Mouse (Mus musculus): Measurements from ENCODE around the gene Fam166a.
"Not testable (repeated sequence)": the region's sequence is repeated elsewhere in the genome, so short reads cannot be mapped to it uniquely, and the experiment has no call there.

Gene Fam166a

GRCm38 (mm10) chr2:25241438-25241775, 22.9 kb downstream of the Fam166a start:
- no peak for DNase-seq (ENCODE audit: low spot score in 2 of 2)

GRCm38 (mm10) chr2:25242101-25242506, 23.6 kb downstream of the Fam166a start, which contains the start of the genes Rnf208 and Cysrt1:
Gene Rnf208 (plus strand): TSS chr2:25242255.
Gene Cysrt1 (minus strand): TSS chr2:25242452.
- peak in 1 of 2 experiments; percentile 38 for DNase-seq (ENCODE audit: low spot score in 2 of 2)

- DNase-seq (ENCODE audit: low spot score in 2 of 2) = no peak
These were observed 24.8 kb downstream of the Fam166a start for GRCm38 (mm10) chr2:25243342-25243741.

GRCm38 (mm10) chr2:25244144-25244543, 25.6 kb downstream of the Fam166a start:
- no peak for DNase-seq (ENCODE audit: low spot score in 2 of 2)

GRCm38 (mm10) chr2:25246183-25247072, 27.9 kb downstream of the Fam166a start, which contains the start of gene AL732309.1:
Gene AL732309.1 (minus strand): TSS chr2:25246863.
- no peak for DNase-seq (ENCODE audit: low spot score in 2 of 2)

GRCm38 (mm10) chr2:25252331-25252730, 33.8 kb downstream of the Fam166a start:
- DNase-seq (ENCODE audit: low spot score in 2 of 2) = no peak

GRCm38 (mm10) chr2:25255284-25255779, 36.8 kb downstream of the Fam166a start, which contains the start of gene Tmem203:
Gene Tmem203 (plus strand): TSS chr2:25255439.
- DNase-seq (ENCODE audit: low spot score in 2 of 2) = peak; percentile 71 to 83

GRCm38 (mm10) chr2:25256443-25257109, 38.0 kb downstream of the Fam166a start:
- not testable (repeated sequence) for DNase-seq (ENCODE audit: low spot score in 2 of 2)

GRCm38 (mm10) chr2:25257250-25257649, 38.7 kb downstream of the Fam166a start:
- not testable (repeated sequence) for DNase-seq (ENCODE audit: low spot score in 2 of 2)

GRCm38 (mm10) chr2:25258887-25259286, 40.3 kb downstream of the Fam166a start:
- DNase-seq (ENCODE audit: low spot score in 2 of 2) = no peak

GRCm38 (mm10) chr2:25261870-25262269, 43.3 kb downstream of the Fam166a start:
- DNase-seq (ENCODE audit: low spot score in 2 of 2) = no peak

GRCm38 (mm10) chr2:25262291-25262767, 43.8 kb downstream of the Fam166a start, which contains the start of gene Tprn:
Gene Tprn (plus strand): TSS chr2:25262618.
- peak; percentile 89 to 93 for DNase-seq (ENCODE audit: low spot score in 2 of 2)

- DNase-seq (ENCODE audit: low spot score in 2 of 2) = no peak
These were observed 44.5 kb downstream of the Fam166a start for GRCm38 (mm10) chr2:25262795-25263622.

GRCm38 (mm10) chr2:25263623-25264285, 45.2 kb downstream of the Fam166a start:
- no peak for DNase-seq (ENCODE audit: low spot score in 2 of 2)

- DNase-seq (ENCODE audit: low spot score in 2 of 2) = no peak
These were observed 45.7 kb downstream of the Fam166a start for GRCm38 (mm10) chr2:25264286-25264660.

- no peak for DNase-seq (ENCODE audit: low spot score in 2 of 2)
These were observed 46.3 kb downstream of the Fam166a start for GRCm38 (mm10) chr2:25264851-25265250.

GRCm38 (mm10) chr2:25265897-25266656, 47.5 kb downstream of the Fam166a start:
- DNase-seq (ENCODE audit: low spot score in 2 of 2) = no peak

- DNase-seq (ENCODE audit: low spot score in 2 of 2) = no peak
These were observed 48.2 kb downstream of the Fam166a start for GRCm38 (mm10) chr2:25266720-25267119.

- no peak for DNase-seq (ENCODE audit: low spot score in 2 of 2)
These were observed 48.7 kb downstream of the Fam166a start for GRCm38 (mm10) chr2:25267241-25267640.

GRCm38 (mm10) chr2:25267746-25268309, 49.3 kb downstream of the Fam166a start:
- no peak for DNase-seq (ENCODE audit: low spot score in 2 of 2)

All from frontal cortex, postnatal 14 days (tissue).